Comparison of ENCODE assay signal across 9 mouse cellular contexts in the genomic region with DNA sequence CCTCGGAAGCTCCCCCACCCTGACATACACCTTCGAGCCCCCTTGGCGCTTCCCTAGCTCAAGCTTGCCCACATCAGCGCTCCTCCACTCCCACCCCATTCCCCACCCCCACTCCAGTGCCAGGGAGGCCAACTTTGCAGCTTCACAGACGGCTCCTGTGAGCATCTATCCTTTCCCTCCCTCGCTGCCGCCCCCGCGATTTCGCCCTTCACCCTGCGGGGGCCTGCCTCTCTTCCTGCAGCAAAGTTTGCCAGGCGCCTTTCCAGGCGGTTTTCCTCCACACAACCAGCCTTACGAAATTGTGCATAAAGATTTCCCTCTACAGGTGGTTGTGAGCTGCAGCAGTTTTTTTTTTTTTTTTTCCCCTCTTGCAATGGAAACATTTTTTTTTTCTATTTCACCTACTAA.
A peak's percentile ranks its signal among the peaks of the same experiment; 100 is the strongest.
DNase-seq lines count a peak whose midpoint lies in the region; ATAC-seq and TF ChIP-seq lines count a peak whose summit lies in the region.
"Had no signal": no experiment of that assay in that cellular context is flagged by ENCODE, and none has a peak within 500 bp of the region (broad histone marks: within the 10 kb centered on the region; RNA-seq: fewer than 3 reads in every experiment).

No protein-coding gene starts in this region.

- H3K27me3 ChIP-seq in forebrain, embryonic 16.5 days (replicated peaks; ENCODE audit: control insufficient read depth, insufficient read depth, low read length) = no peaks in the 10 kb centered on the region
- peaks cover 65% of the 10 kb centered on the region for H3K27me3 ChIP-seq in limb, embryonic 12.5 days

- peak overlapping the region; percentile 85 for H3K4me2 ChIP-seq in forebrain, embryonic 16.5 days (ENCODE audit: low read length)
- peak overlapping the region; percentile 66 for H3K4me2 ChIP-seq in limb, embryonic 12.5 days

- WGBS in forebrain, embryonic 16.5 days = under 1% methylated on average over 14 of the region's 14 CpGs
- under 1% methylated on average over 14 of the region's 14 CpGs for WGBS in limb, embryonic 12.5 days

- H3K9me3 ChIP-seq in forebrain, embryonic 16.5 days (ENCODE audit: control insufficient read depth, low read length) = no peaks in the 10 kb centered on the region
- H3K9me3 ChIP-seq in limb, embryonic 12.5 days = no peaks in the 10 kb centered on the region

- TF ChIP-seq POLR2A in bone marrow macrophage, adult 2 months (IDR thresholded peaks at IDR 0.05; ENCODE audit: borderline replicate concordance, low read depth, low read length) = no peak

- ATAC-seq in forebrain, embryonic 16.5 days = 0 out of 2 replicates have a peak, but pooled peaks have one; percentile 6
- ATAC-seq in limb, embryonic 12.5 days (ENCODE audit: insufficient number of reproducible peaks, insufficient read depth, low FRiP score, low TSS enrichment, low read depth) = no peak

- peaks cover 29% of the 10 kb centered on the region for H3K4me1 ChIP-seq in bone marrow macrophage, adult 2 months (ENCODE audit: control insufficient read depth, insufficient read depth, low read length)
- H3K4me1 ChIP-seq in forebrain, embryonic 16.5 days (replicated peaks; ENCODE audit: control insufficient read depth, insufficient read depth, low read length) = peaks cover 47% of the 10 kb centered on the region
- peaks cover 23% of the 10 kb centered on the region for H3K4me1 ChIP-seq in limb, embryonic 12.5 days (replicated peaks)

- H3K27ac ChIP-seq in layer of hippocampus, adult 2 months = no peak overlapping the region; the same call in 1 of the 2 replicates
- no peak overlapping the region for H3K27ac ChIP-seq in bone marrow macrophage, adult 2 months (ENCODE audit: insufficient read depth, low read depth, low read length)
- 0 out of 2 replicates have a peak overlapping the region, but pooled peaks have one; percentile 23 for H3K27ac ChIP-seq in forebrain, embryonic 16.5 days (ENCODE audit: low read length)
- no peak overlapping the region for H3K27ac ChIP-seq in limb, embryonic 12.5 days
- H3K27ac ChIP-seq: liver, embryonic 14.5 days had no signal

- H3K36me3 ChIP-seq in forebrain, embryonic 16.5 days (ENCODE audit: control insufficient read depth, insufficient read depth) = no peaks in the 10 kb centered on the region
- H3K36me3 ChIP-seq in limb, embryonic 12.5 days = no peaks in the 10 kb centered on the region

- DNase-seq in layer of hippocampus, adult 2 months (ENCODE audit: low spot score in 2 of 2) = peak; percentile 33 to 39
- DNase-seq in layer of hippocampus, postnatal 25 days (ENCODE audit: extremely low spot score in 1 of 2, low spot score in 1 of 2) = no peak
- DNase-seq in ovary, postnatal 10 days (ENCODE audit: low spot score) = peak; percentile 18
- DNase-seq in urinary bladder, postnatal 14 days (ENCODE audit: low spot score) = no peak
- DNase-seq in frontal cortex, postnatal 14 days (ENCODE audit: low spot score in 2 of 2) = no peak

- TF ChIP-seq CTCF in layer of hippocampus, adult 2 months (conservative IDR thresholded peaks at IDR 0.05) = peak; percentile 48
- TF ChIP-seq CTCF in bone marrow macrophage, adult 2 months (IDR thresholded peaks at IDR 0.05; ENCODE audit: low read depth, low read length) = no peak

- no peak overlapping the region; the same call in 1 of the 2 replicates for H3K9ac ChIP-seq in forebrain, embryonic 16.5 days (replicated peaks; ENCODE audit: low read depth, low read length)
- peak overlapping the region; percentile 31; the same call in 1 of the 2 replicates for H3K9ac ChIP-seq in limb, embryonic 12.5 days (replicated peaks)
- H3K9ac ChIP-seq: liver, embryonic 14.5 days had no signal

- peak overlapping the region; percentile 47 for H3K4me3 ChIP-seq in layer of hippocampus, adult 2 months
- H3K4me3 ChIP-seq in bone marrow macrophage, adult 2 months (ENCODE audit: insufficient read depth, low read length) = peak overlapping the region; percentile 31
- peak overlapping the region; percentile 36 for H3K4me3 ChIP-seq in forebrain, embryonic 16.5 days (replicated peaks; ENCODE audit: low read length)
- H3K4me3 ChIP-seq in limb, embryonic 12.5 days (replicated peaks) = peak overlapping the region; percentile 30

Comparison
In these comparisons a context has a peak if more than half of its experiments do, and no peak if none do; other contexts are left out.
1. DNase-seq: peak in layer of hippocampus, adult 2 months (2 of 2) and ovary, postnatal 10 days (single experiment); none in layer of hippocampus, postnatal 25 days (0 of 2), urinary bladder, postnatal 14 days (single experiment) and frontal cortex, postnatal 14 days (0 of 2).
2. Peak in every context shown above with its lines, with median percentiles within 50 percentile points of each other: H3K4me3 ChIP-seq.